Mouse (Mus musculus) olfactory bulb, adult 2 months (tissue): ENCODE results near the gene Sertad1.

Experiments
- CTCF ChIP-seq: fragments of 200-500 bp; IDR thresholded peaks from 2 replicates; pipeline ENCODE4 v1.5.1; 2012; ENCODE audit warnings: low read depth, mild to moderate bottlenecking, low read length, moderate library complexity; ENCODE audit not compliant: insufficient read depth
- POLR2A ChIP-seq: fragments of 200-500 bp; IDR thresholded peaks from 2 replicates; pipeline ENCODE4 v1.6.1; 2012; ENCODE audit warnings: mild to moderate bottlenecking, low read depth, low read length, moderate library complexity; ENCODE audit not compliant: insufficient read depth

GRCm38 (mm10) chr7:27506765-27507370 lies 20.2 kb downstream of the Sertad1 start:
- TF ChIP-seq POLR2A (no peak), CTCF (no peak)
